Mouse (Mus musculus) kidney, embryonic 14.5 days (tissue): ENCODE measurements around the gene Mrgprg. TPM values are rescaled to one million over a fixed set of nuclear protein-coding genes. Genes with fewer than 3 reads are reported as not detected.

ENCODE experiments used
- ATAC-seq: fragments of 200-750 bp; cut with Nextera tagmentation; 2 replicates; pipeline ENCODE4 v1.8.0; 2017; ENCODE audit warnings: moderate number of reproducible peaks, mild to moderate bottlenecking, moderate TSS enrichment, moderate library complexity; ENCODE audit not compliant: low FRiP score, low TSS enrichment
- H3K27ac ChIP-seq: fragments of 300-500 bp; sonication (generic); 2 replicates; pipeline ENCODE4 v1.5.1; 2014; ENCODE audit warnings: low read depth, mild to moderate bottlenecking, low read length, moderate library complexity, mixed read lengths
- H3K27me3 ChIP-seq: fragments of 300-500 bp; sonication (generic); 2 replicates; pipeline ENCODE4 v1.6.1; 2014; ENCODE audit warnings: mild to moderate bottlenecking, low read length; ENCODE audit not compliant: control insufficient read depth, insufficient read depth
- H3K36me3 ChIP-seq: fragments of 300-500 bp; sonication (generic); 2 replicates; pipeline ENCODE4 v1.6.1; 2014; ENCODE audit warnings: low read length, mixed read lengths; ENCODE audit not compliant: control insufficient read depth, insufficient read depth
- H3K4me1 ChIP-seq: fragments of 300-500 bp; sonication (generic); 2 replicates; pipeline ENCODE4 v1.6.1; 2014; ENCODE audit warnings: low read length, mixed read lengths; ENCODE audit not compliant: control insufficient read depth, insufficient read depth
- H3K4me2 ChIP-seq: fragments of 300-500 bp; sonication (generic); replicated peaks from 2 replicates; pipeline ENCODE4 v1.6.1; 2014; ENCODE audit warnings: low read depth, mild to moderate bottlenecking, low read length
- H3K4me3 ChIP-seq: fragments of 300-500 bp; sonication (generic); 2 replicates; pipeline ENCODE4 v1.5.1; 2014; ENCODE audit warnings: mild to moderate bottlenecking, low read length
- H3K9ac ChIP-seq: fragments of 300-500 bp; sonication (generic); 2 replicates; pipeline ENCODE4 v1.6.1; 2014; ENCODE audit warnings: low read depth, mild to moderate bottlenecking, low read length, moderate library complexity
- H3K9me3 ChIP-seq: fragments of 300-500 bp; sonication (generic); 2 replicates; pipeline ENCODE4 v1.6.1; 2016; ENCODE audit warnings: low read length; ENCODE audit not compliant: control insufficient read depth
- WGBS: fragments of 180-500 bp; shearing (Covaris S2); extraction: QIAGEN DNeasy Blood & Tissue Kit; methylation state at CpG from one replicate; pipeline ENCODE4 v1.1.7; 2014; 5-methylcytosine and 5-hydroxymethylcytosine counted together
- polyA plus RNA-seq: library from polyadenylated mRNA; unstranded; fragments of >200 nt; fragmentation: Nextera tagmentation; extraction: Ambion mirVana; gene quantifications from 2 replicates; pipeline ENCODE4 v1.2.1, GENCODE M21; 2014

Mrgprg gene
- polyA plus RNA-seq, 1 experiment from 2014 or later: not detected

DNA sequence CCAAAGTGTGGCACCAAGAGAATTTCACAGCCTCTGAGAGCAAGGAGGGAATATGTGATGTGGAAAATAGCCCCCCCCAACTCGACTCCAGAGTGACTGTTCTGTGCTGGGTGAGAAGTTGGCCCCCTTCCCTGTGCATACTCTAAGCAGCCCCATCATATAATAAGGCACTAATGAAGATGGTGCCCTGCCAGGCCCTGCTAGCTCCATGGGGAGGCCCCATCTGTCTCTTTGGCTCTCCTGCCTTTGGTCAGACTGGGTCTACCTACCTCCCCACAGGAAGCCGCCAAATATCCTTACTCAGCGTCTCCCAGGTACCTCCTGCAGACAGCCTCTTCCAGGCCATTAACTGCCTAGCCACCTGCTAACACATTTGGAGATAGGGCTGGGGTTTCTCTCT lies 7.8 kb downstream of the Mrgprg start:
- no peak for ATAC-seq
- H3K4me3 ChIP-seq: no peak overlapping the region
- no peak overlapping the region for H3K4me2 ChIP-seq
- peaks cover 10% of the 10 kb centered on the region for H3K27me3 ChIP-seq
- no peak overlapping the region for H3K9ac ChIP-seq
- 0 out of 2 replicates have a peak, but pooled peaks cover 4% of the 10 kb centered on the region for H3K4me1 ChIP-seq
- H3K9me3 ChIP-seq: no peaks in the 10 kb centered on the region
- H3K36me3 ChIP-seq: no peaks in the 10 kb centered on the region
- WGBS: 54% methylated on average over 3 of the region's 3 CpGs
- no peak overlapping the region for H3K27ac ChIP-seq

DNA sequence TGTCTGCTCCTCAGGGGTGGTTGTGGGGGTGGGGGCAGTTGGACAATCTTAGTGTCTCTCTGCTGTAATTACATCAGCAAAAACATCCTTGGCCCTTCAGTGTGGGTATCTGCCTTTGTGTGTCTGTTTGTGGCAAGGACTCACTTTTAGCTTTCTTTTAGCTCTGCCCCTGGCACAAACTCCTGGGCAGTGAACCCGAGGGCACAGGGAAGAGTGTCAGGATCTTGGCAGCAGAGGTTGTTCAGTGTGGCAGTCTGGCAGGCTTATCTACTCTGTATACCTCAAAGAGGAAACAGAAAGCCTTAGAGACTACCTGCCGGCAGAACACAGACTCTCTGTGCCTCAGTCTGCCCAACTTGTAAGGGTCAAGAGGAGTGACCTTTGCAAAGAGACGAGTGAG lies 9.1 kb downstream of the Mrgprg start:
- Histone ChIP-seq H3K9me3 (no peaks in the 10 kb centered on the region), H3K4me1 (0 out of 2 replicates have a peak, but pooled peaks cover 4% of the 10 kb centered on the region), H3K27ac (no peak overlapping the region), H3K4me3 (no peak overlapping the region), H3K9ac (no peak overlapping the region), H3K36me3 (no peaks in the 10 kb centered on the region), H3K27me3 (peaks cover 10% of the 10 kb centered on the region), H3K4me2 (no peak overlapping the region; the same call in 1 of the 2 replicates)
- WGBS: 72% methylated on average over 3 of the region's 3 CpGs
- ATAC-seq: no peak

DNA sequence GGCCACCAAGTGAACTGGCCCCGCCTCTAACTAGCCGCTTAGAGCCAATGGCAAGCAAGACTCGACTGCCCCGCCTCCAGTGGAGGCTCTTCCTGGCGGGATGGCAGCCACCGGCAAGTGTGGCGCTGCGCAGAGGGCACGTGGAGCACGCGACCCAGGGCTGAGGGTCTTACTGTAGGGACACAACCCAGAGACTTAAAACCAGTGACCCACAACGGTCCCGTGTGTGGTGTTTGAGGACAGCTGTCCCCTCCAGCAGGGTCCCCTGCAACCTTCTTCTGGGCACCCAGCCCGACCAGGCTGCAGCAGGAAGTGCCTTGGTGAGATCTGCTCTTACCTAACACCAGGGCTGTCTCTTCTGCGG lies 9.8 kb downstream of the Mrgprg start:
- peak; percentile 87 for ATAC-seq
- H3K4me1 ChIP-seq: 0 out of 2 replicates have a peak, but pooled peaks cover 4% of the 10 kb centered on the region
- H3K4me3 ChIP-seq: peak overlapping the region; percentile 30
- 2% methylated on average over 15 of the region's 15 CpGs for WGBS
- H3K9ac ChIP-seq: peak overlapping the region; percentile 20; the same call in 1 of the 2 replicates
- H3K27ac ChIP-seq: no peak overlapping the region
- H3K4me2 ChIP-seq: peak overlapping the region; percentile 69
- no peaks in the 10 kb centered on the region for H3K36me3 ChIP-seq
- no peaks in the 10 kb centered on the region for H3K9me3 ChIP-seq
- peaks cover 7% of the 10 kb centered on the region for H3K27me3 ChIP-seq

DNA sequence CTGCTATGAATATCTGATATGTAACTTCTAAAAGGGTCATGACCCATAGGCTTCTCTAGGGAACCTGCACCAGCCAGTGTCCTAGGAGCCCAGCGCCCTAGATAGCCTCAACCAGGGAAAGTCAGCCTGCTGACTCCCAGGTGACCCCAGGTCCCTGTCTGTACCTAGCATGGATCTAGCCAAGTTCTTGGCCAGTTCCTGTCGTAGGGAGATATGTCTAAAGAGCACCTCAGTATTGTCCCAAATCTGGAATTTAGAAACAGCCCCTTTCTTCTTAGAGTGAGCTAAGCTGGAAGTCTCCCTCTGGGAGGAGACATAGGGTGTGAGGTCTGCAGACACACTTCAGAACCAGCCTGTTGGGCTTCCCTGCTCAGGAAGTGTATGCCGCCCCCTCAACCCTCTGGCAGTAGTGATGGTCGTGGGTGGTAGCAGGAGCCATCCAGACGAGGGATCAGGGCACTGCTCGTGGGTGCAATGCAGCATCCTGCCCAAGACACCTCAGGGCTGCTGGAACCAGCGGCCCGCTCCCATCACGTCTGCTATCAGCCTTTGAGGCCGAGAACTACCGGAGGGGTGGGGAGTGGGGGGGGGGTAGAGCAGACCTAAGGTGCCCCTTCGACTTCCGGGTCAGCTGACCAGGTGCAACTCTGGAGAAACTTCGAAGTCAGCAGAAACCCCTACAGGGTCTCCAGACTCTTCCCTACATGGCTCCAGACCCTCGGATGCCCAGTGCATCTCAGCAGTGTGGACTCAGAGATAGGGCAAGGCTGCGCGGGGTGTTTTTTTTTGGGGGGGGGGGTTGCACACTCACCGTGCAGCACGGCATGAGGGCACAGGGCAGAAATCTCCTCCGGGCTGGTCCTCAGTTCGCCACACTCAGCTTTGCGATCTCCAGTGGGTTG lies 10.4 kb downstream of the Mrgprg start, which contains the start of gene Osbpl5:
TSS of gene Osbpl5 (minus strand) at position 861 of the 902 bp plus-strand sequence.
- Histone ChIP-seq H3K36me3 (no peaks in the 10 kb centered on the region), H3K9ac (peak within 1 kb of the TSS; percentile 20; the same call in 1 of the 2 replicates), H3K4me1 (0 out of 2 replicates have a peak, but pooled peaks cover 4% of the 10 kb centered on the region), H3K27me3 (peaks cover 7% of the 10 kb centered on the region), H3K4me2 (peak within 1 kb of the TSS; percentile 69), H3K27ac (no peak within 1 kb of the TSS), H3K4me3 (peak within 1 kb of the TSS; percentile 30), H3K9me3 (no peaks in the 10 kb centered on the region)
- peak; percentile 13 for ATAC-seq
- 24% methylated on average over 22 of the region's 22 CpGs for WGBS

DNA sequence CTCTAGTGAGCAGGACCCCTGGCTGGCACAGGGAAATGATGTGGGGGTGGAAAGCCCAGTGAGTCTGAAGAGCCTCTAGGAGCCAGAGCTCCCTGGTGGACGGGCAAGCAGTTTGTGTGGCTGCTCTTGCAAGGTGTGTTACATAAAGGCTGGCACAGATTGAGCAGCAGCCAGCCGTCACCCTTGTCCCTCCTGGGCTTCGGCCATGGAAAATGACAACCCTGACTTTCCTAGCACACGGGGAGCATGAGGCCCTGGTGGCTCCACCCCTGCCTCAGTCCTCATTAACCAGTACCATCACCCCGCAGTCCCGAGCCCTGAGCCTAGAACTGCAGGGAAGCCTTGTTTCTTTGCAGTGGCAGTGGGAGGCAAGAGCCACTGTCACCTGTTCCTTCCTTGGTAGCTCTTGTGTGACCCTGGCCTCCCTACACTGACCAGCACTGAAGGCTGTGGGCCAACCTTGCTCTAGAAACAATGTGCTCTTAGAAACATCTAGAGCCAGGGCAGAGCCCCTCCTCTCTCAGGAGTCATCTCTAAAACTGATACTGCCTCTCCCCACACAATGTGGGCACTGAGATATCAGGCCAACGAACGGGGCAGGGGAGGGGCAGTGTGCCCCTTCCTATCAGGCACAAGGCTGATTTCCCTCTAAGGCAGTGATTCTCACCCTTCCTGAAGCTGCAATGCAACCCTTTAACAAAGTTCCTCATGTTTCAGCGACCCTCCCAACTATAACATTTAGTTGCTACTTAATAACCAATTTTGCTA lies 11.3 kb downstream of the Mrgprg start:
- 78% methylated on average over 9 of the region's 9 CpGs for WGBS
- Histone ChIP-seq H3K4me2 (no peak overlapping the region), H3K9me3 (no peaks in the 10 kb centered on the region), H3K27me3 (peaks cover 7% of the 10 kb centered on the region), H3K36me3 (no peaks in the 10 kb centered on the region), H3K9ac (no peak overlapping the region), H3K4me1 (0 out of 2 replicates have a peak, but pooled peaks cover 4% of the 10 kb centered on the region), H3K27ac (no peak overlapping the region), H3K4me3 (no peak overlapping the region)
- ATAC-seq: no peak

DNA sequence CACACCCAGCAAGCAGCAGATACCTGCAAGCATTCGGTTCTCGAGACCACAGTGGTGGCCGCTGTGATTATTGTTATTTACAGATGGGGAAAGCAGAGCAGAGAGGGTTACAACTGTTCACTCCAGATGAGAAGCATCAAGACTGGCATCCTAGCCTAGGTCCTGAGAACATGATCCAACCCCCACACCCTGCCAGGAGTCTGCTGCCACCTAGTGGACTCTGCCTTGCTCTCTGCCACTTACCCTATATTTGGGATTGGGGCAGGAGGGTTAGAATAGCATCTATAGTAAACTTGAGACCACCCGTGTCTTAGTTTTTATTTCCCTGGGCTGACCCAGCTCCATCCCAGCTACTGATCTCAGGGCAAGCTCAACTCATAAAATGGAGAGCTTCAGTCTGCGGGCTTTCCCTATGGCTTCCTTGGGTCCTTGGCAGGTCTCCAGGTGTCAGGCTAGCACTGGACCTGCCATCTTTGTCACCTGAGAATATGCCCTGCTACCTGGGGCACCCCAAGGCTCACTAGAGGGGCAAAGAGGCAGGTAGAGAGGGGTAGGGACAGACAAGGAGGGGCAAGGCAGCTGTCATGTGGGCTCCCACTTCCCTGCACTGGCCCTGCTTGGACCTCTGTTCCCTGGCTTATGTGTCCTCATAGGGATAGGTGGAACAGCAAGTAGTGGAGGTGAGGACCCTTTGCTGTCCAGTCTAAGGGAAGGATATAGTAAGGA lies 12.6 kb downstream of the Mrgprg start:
- WGBS: 41% methylated on average over 5 of the region's 5 CpGs
- Histone ChIP-seq H3K36me3 (no peaks in the 10 kb centered on the region), H3K27me3 (peaks cover 7% of the 10 kb centered on the region), H3K27ac (no peak overlapping the region), H3K4me2 (no peak overlapping the region), H3K9me3 (no peaks in the 10 kb centered on the region), H3K4me3 (no peak overlapping the region), H3K9ac (no peak overlapping the region), H3K4me1 (0 out of 2 replicates have a peak, but pooled peaks cover 4% of the 10 kb centered on the region)
- ATAC-seq: no peak

DNA sequence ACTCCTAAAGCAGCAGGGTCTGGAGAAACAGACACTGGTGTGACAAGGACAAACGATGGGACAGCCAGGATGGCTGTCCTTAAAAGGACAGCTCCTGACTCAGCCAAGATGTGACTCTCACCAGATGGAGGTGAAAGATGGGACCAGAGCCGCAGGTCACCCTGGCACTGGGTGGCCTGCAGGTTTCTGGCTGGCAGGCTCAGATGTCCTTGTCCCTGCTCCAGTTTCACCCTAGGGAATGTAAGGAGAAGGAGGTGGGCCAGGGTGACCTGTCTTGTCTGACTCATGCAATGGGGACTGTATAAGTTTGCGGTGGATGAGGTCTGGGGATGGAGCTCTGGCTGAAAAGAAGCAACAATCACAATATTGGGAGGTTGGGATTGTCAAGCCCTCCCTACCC lies 14.2 kb downstream of the Mrgprg start:
- Histone ChIP-seq H3K27me3 (peaks cover 7% of the 10 kb centered on the region), H3K4me2 (no peak overlapping the region), H3K36me3 (no peaks in the 10 kb centered on the region), H3K4me1 (0 out of 2 replicates have a peak, but pooled peaks cover 4% of the 10 kb centered on the region), H3K9me3 (no peaks in the 10 kb centered on the region), H3K9ac (no peak overlapping the region), H3K4me3 (no peak overlapping the region), H3K27ac (no peak overlapping the region)
- ATAC-seq: no peak
- WGBS: 63% methylated on average over 3 of the region's 3 CpGs

DNA sequence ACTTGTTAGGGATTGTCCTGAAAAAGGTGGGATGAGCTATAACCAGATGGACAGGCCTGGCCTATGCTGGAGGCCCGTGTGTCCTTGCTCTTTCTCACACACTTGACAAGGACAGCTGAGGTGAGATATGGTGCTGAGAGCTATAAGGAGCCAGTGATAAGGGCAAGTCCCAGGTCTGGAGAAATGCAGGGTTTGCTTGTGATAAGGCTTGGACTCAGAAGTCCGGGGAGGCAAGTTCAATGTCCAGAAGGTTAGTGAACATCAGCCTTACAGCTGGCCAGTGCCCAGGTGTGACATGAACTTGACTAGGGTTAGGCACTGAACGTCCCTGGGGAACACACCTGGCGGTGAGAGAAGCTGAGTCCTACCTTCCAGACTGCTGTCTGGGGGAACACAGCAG lies 14.7 kb downstream of the Mrgprg start:
- ATAC-seq: no peak
- no peak overlapping the region for H3K4me3 ChIP-seq

More for the DNA sequence above, 14.7 kb downstream of the Mrgprg start:
- 74% methylated on average over 4 of the region's 4 CpGs for WGBS
- no peak overlapping the region for H3K27ac ChIP-seq
- H3K4me1 ChIP-seq: 0 out of 2 replicates have a peak, but pooled peaks cover under 1% of the 10 kb centered on the region
- peaks cover 7% of the 10 kb centered on the region; the same call in 1 of the 2 replicates for H3K27me3 ChIP-seq
- no peaks in the 10 kb centered on the region for H3K36me3 ChIP-seq
- no peak overlapping the region for H3K9ac ChIP-seq
- no peaks in the 10 kb centered on the region for H3K9me3 ChIP-seq
- no peak overlapping the region for H3K4me2 ChIP-seq
